In genomic region chr6:8957529-8957887, GRCm38 (mm10) we compare ENCODE assay signal across 9 mouse cellular contexts. TPM values are rescaled to one million over a fixed set of nuclear protein-coding genes. Genes with fewer than 3 reads are reported as not detected.
A peak's percentile ranks its signal among the peaks of the same experiment; 100 is the strongest.
DNase-seq lines count a peak whose midpoint lies in the region; ATAC-seq and TF ChIP-seq lines count a peak whose summit lies in the region.
"Had no signal": no experiment of that assay in that cellular context is flagged by ENCODE, and none has a peak within 500 bp of the region (broad histone marks: within the 10 kb centered on the region; RNA-seq: fewer than 3 reads in every experiment).

No protein-coding gene starts in this region.

- whole genome bisulfite sequencing in liver, embryonic 12.5 days (ENCODE audit: insufficient replicate concordance) = under 1% methylated on average over 15 of the region's 15 CpGs
- WGBS in heart, postnatal 0 days = 1% methylated on average over 15 of the region's 15 CpGs
- under 1% methylated on average over 15 of the region's 15 CpGs for WGBS in limb, embryonic 11.5 days
- 3% methylated on average over 15 of the region's 15 CpGs for WGBS in neural tube, embryonic 15.5 days

- no peaks in the 10 kb centered on the region for H3K4me1 ChIP-seq in liver, embryonic 12.5 days
- H3K4me1 ChIP-seq in heart, postnatal 0 days (ENCODE audit: control insufficient read depth, insufficient read depth) = no peaks in the 10 kb centered on the region
- no peaks in the 10 kb centered on the region for H3K4me1 ChIP-seq in limb, embryonic 11.5 days (ENCODE audit: control insufficient read depth, insufficient read depth, low read length)
- H3K4me1 ChIP-seq in neural tube, embryonic 15.5 days = peaks cover 38% of the 10 kb centered on the region

- H3K4me2 ChIP-seq in liver, embryonic 12.5 days = no peak overlapping the region
- no peak overlapping the region for H3K4me2 ChIP-seq in heart, postnatal 0 days (ENCODE audit: low read depth, low read length)
- H3K4me2 ChIP-seq in limb, embryonic 11.5 days (ENCODE audit: low read depth, severe bottlenecking) = peak overlapping the region; percentile 28; the same call in 1 of the 2 replicates
- peak overlapping the region; percentile 63 for H3K4me2 ChIP-seq in neural tube, embryonic 15.5 days

- H3K36me3 ChIP-seq in liver, embryonic 12.5 days = no peaks in the 10 kb centered on the region
- no peaks in the 10 kb centered on the region for H3K36me3 ChIP-seq in heart, postnatal 0 days (replicated peaks; ENCODE audit: control insufficient read depth, insufficient read depth, low read length)
- H3K36me3 ChIP-seq in limb, embryonic 11.5 days (ENCODE audit: control insufficient read depth, insufficient read depth, low read length) = no peaks in the 10 kb centered on the region
- no peaks in the 10 kb centered on the region for H3K36me3 ChIP-seq in neural tube, embryonic 15.5 days

- DNase-seq in liver = peak; percentile 26
- peak; percentile 76 to 79 for DNase-seq in adrenal gland, postnatal 36 days
- peak; percentile 24 for DNase-seq in heart, postnatal 0 days (ENCODE audit: low spot score)
- peak; percentile 81 for DNase-seq in limb, embryonic 11.5 days (ENCODE audit: low spot score)
- DNase-seq in spleen, postnatal 36 days (ENCODE audit: low spot score in 2 of 2) = no peak
- DNase-seq in cerebellum, adult 9-10 months = no peak

- no peak overlapping the region for H3K4me3 ChIP-seq in liver, embryonic 12.5 days
- H3K4me3 ChIP-seq in heart, postnatal 0 days (ENCODE audit: low read depth, low read length) = no peak overlapping the region
- no peak overlapping the region for H3K4me3 ChIP-seq in limb, embryonic 11.5 days (ENCODE audit: low read depth, low read length)
- H3K4me3 ChIP-seq in neural tube, embryonic 15.5 days (replicated peaks) = peak overlapping the region; percentile 38

- TF ChIP-seq CTCF in heart, postnatal 0 days (IDR thresholded peaks at IDR 0.05; ENCODE audit: low read depth) = no peak

- no peak overlapping the region for H3K9ac ChIP-seq in liver, embryonic 12.5 days
- no peak overlapping the region for H3K9ac ChIP-seq in heart, postnatal 0 days (replicated peaks; ENCODE audit: low read depth, low read length)
- H3K9ac ChIP-seq in limb, embryonic 11.5 days (ENCODE audit: low read length) = no peak overlapping the region
- peak overlapping the region; percentile 14; the same call in 1 of the 2 replicates for H3K9ac ChIP-seq in neural tube, embryonic 15.5 days (replicated peaks)

- TF ChIP-seq EP300 in heart, postnatal 0 days (IDR thresholded peaks at IDR 0.05; ENCODE audit: low read depth) = no peak

- no peak overlapping the region for H3K27ac ChIP-seq in liver, embryonic 12.5 days
- no peak overlapping the region for H3K27ac ChIP-seq in heart, postnatal 0 days (ENCODE audit: low read depth)
- no peak overlapping the region for H3K27ac ChIP-seq in limb, embryonic 11.5 days (replicated peaks; ENCODE audit: low read depth, low read length)
- H3K27ac ChIP-seq in neural tube, embryonic 15.5 days (replicated peaks) = peak overlapping the region; percentile 56; the same call in 1 of the 2 replicates
- H3K27ac ChIP-seq: macrophage had no signal

- ATAC-seq in liver, embryonic 12.5 days = no peak
- ATAC-seq in heart, postnatal 0 days (ENCODE audit: insufficient read depth, low read depth) = no peak; the same call in 1 of the 2 replicates
- peak; percentile 81 for ATAC-seq in limb, embryonic 11.5 days (ENCODE audit: insufficient number of reproducible peaks, low FRiP score, low TSS enrichment, low read depth)
- ATAC-seq in neural tube, embryonic 15.5 days (ENCODE audit: low FRiP score) = peak; percentile 15; the same call in 1 of the 2 replicates

- H3K27me3 ChIP-seq in liver, embryonic 12.5 days (replicated peaks) = peaks cover 66% of the 10 kb centered on the region
- H3K27me3 ChIP-seq in heart, postnatal 0 days (ENCODE audit: control insufficient read depth, insufficient read depth, low read length) = peaks cover 54% of the 10 kb centered on the region
- H3K27me3 ChIP-seq in limb, embryonic 11.5 days (ENCODE audit: control insufficient read depth, insufficient read depth, low read length) = peaks cover 56% of the 10 kb centered on the region
- peaks cover 25% of the 10 kb centered on the region for H3K27me3 ChIP-seq in neural tube, embryonic 15.5 days (replicated peaks)

- H3K9me3 ChIP-seq in liver, embryonic 12.5 days (replicated peaks) = no peaks in the 10 kb centered on the region
- H3K9me3 ChIP-seq in heart, postnatal 0 days (replicated peaks; ENCODE audit: control insufficient read depth, low read length) = no peaks in the 10 kb centered on the region
- no peaks in the 10 kb centered on the region for H3K9me3 ChIP-seq in limb, embryonic 11.5 days (ENCODE audit: control insufficient read depth, low read length)
- no peaks in the 10 kb centered on the region for H3K9me3 ChIP-seq in neural tube, embryonic 15.5 days (replicated peaks)

RNA-seq across cellular contexts. Expression of gene Nxph1, which starts 9.3 kb away (rescaled TPM):
- not detected in 2 replicates for polyA plus RNA-seq in liver, embryonic 12.5 days (2016; fragmentation: Nextera tagmentation; extraction: Ambion mirVana)
- 1 to 10 TPM in 1 of 2 experiments, not detected in 1; 1.3 TPM for total RNA-seq in adrenal gland, postnatal 36 days (2021)
- not detected in 2 replicates for total RNA-seq in heart, postnatal 0 days (2014; rRNA removed; ENCODE audit: low replicate concordance)
- polyA plus RNA-seq in heart, postnatal 0 days (2015; fragmentation: Nextera tagmentation; extraction: Ambion mirVana) = 0.05 and 0.07 TPM in 2 replicates
- 0.12 and 0.13 TPM in 2 replicates for polyA plus RNA-seq in limb, embryonic 11.5 days (2014; fragmentation: Nextera tagmentation; extraction: Ambion mirVana)
- 80.9 and 110 TPM in 2 replicates for polyA plus RNA-seq in neural tube, embryonic 15.5 days (2015; fragmentation: Nextera tagmentation; extraction: Ambion mirVana)
- polyA plus RNA-seq: macrophage had no signal

Comparison
In these comparisons a context has a peak if more than half of its experiments do, and no peak if none do; other contexts are left out.
1. DNase-seq: peak in liver (single experiment), adrenal gland, postnatal 36 days (2 of 2), heart, postnatal 0 days (single experiment) and limb, embryonic 11.5 days (single experiment); none in spleen, postnatal 36 days (0 of 2) and cerebellum, adult 9-10 months (single experiment).
2. ATAC-seq: peak in limb, embryonic 11.5 days (single experiment) and neural tube, embryonic 15.5 days (single experiment); none in liver, embryonic 12.5 days (single experiment) and heart, postnatal 0 days (single experiment).
3. H3K4me2 ChIP-seq: peak in limb, embryonic 11.5 days (single experiment) and neural tube, embryonic 15.5 days (single experiment); none in liver, embryonic 12.5 days (single experiment) and heart, postnatal 0 days (single experiment).
4. RNA of gene Nxph1, which starts 9.3 kb away (polyA plus RNA-seq): 80.9 to 110 TPM in neural tube, embryonic 15.5 days; 0.12 to 0.13 TPM in limb, embryonic 11.5 days, 0.05 to 0.07 TPM in heart, postnatal 0 days and not detected in liver, embryonic 12.5 days; every median in the first group is over 10 times any median in the second.